In genomic region chr1:72806044-72806584, GRCm38 (mm10) we compare ENCODE assay signal across 9 mouse cellular contexts. TPM values are rescaled to one million over a fixed set of nuclear protein-coding genes. Genes with fewer than 3 reads are reported as not detected.
DNase-seq lines count a peak whose midpoint lies in the region; ATAC-seq lines count a peak whose summit lies in the region.
"Had no signal": no experiment of that assay in that cellular context is flagged by ENCODE, and none has a peak within 500 bp of the region (broad histone marks: within the 10 kb centered on the region; RNA-seq: fewer than 3 reads in every experiment).

No protein-coding gene starts in this region.

- H3K9ac ChIP-seq in hindbrain, embryonic 15.5 days, result no peak overlapping the region
- H3K9ac ChIP-seq in midbrain, embryonic 15.5 days, result no peak overlapping the region
- H3K9ac ChIP-seq: heart, embryonic 13.5 days had no signal

- ATAC-seq in hindbrain, embryonic 15.5 days (ENCODE audit: low FRiP score, low read depth), result peak; percentile 71; the same call in 1 of the 2 replicates
- ATAC-seq in midbrain, embryonic 15.5 days (replicated peaks), result peak; percentile 71
- ATAC-seq: Patski had no signal

- H3K36me3 ChIP-seq in hindbrain, embryonic 15.5 days, result no peaks in the 10 kb centered on the region
- H3K36me3 ChIP-seq in midbrain, embryonic 15.5 days (replicated peaks), result no peaks in the 10 kb centered on the region
- H3K36me3 ChIP-seq: heart, embryonic 13.5 days had no signal

- DNase-seq in ES-CJ7 (ENCODE audit: low read depth, low spot score), result peak; percentile 97
- DNase-seq in embryo, embryonic 9.5 days (ENCODE audit: extremely low spot score), result peak; percentile 74
- no peak for DNase-seq in left cerebral cortex, adult 8-10 months (ENCODE audit: low spot score in 2 of 2)
- no peak for DNase-seq in layer of hippocampus, adult 18-20 months (ENCODE audit: low spot score in 2 of 2)
- DNase-seq in adrenal gland, postnatal 10 days, result no peak

- no peak overlapping the region for H3K4me2 ChIP-seq in hindbrain, embryonic 15.5 days
- H3K4me2 ChIP-seq in midbrain, embryonic 15.5 days, result no peak overlapping the region
- H3K4me2 ChIP-seq: heart, embryonic 13.5 days had no signal

- 8% methylated on average over 11 of the region's 11 CpGs for WGBS in hindbrain, embryonic 15.5 days
- WGBS in midbrain, embryonic 15.5 days, result 6% methylated on average over 11 of the region's 11 CpGs

- no peaks in the 10 kb centered on the region for H3K27me3 ChIP-seq in hindbrain, embryonic 15.5 days
- no peaks in the 10 kb centered on the region for H3K27me3 ChIP-seq in midbrain, embryonic 15.5 days (replicated peaks)
- H3K27me3 ChIP-seq: heart, embryonic 13.5 days; Patski had no signal

- no peak overlapping the region for H3K4me3 ChIP-seq in hindbrain, embryonic 15.5 days
- no peak overlapping the region for H3K4me3 ChIP-seq in midbrain, embryonic 15.5 days
- H3K4me3 ChIP-seq: heart, embryonic 13.5 days had no signal

- 0 out of 2 replicates have a peak overlapping the region, but pooled peaks have one; percentile 13 for H3K27ac ChIP-seq in hindbrain, embryonic 15.5 days (replicated peaks)
- no peak overlapping the region for H3K27ac ChIP-seq in midbrain, embryonic 15.5 days
- H3K27ac ChIP-seq: heart, embryonic 13.5 days had no signal

- no peaks in the 10 kb centered on the region for H3K9me3 ChIP-seq in hindbrain, embryonic 15.5 days
- H3K9me3 ChIP-seq in midbrain, embryonic 15.5 days, result no peaks in the 10 kb centered on the region

- H3K4me1 ChIP-seq in hindbrain, embryonic 15.5 days (replicated peaks), result peaks cover 26% of the 10 kb centered on the region
- H3K4me1 ChIP-seq in midbrain, embryonic 15.5 days, result peaks cover 13% of the 10 kb centered on the region

RNA-seq across cellular contexts. Expression of gene Igfbp2, which starts 18.2 kb away (rescaled TPM):
- 463 and 473 TPM in 2 replicates for polyA plus RNA-seq in hindbrain, embryonic 15.5 days (2015; fragmentation: Nextera tagmentation; extraction: Ambion mirVana)
- 329 and 430 TPM in 2 replicates for polyA plus RNA-seq in midbrain, embryonic 15.5 days (2015; fragmentation: Nextera tagmentation; extraction: Ambion mirVana)
- 10 to 100 TPM; 49.5 to 63.9 (median 56.1) TPM for total RNA-seq in left cerebral cortex, adult 8-10 months (2022)
- 10 to 100 TPM; 35.9 to 42.9 TPM for total RNA-seq in layer of hippocampus, adult 18-20 months (2021)
- 100 to 1,000 TPM; 210 to 501 TPM for total RNA-seq in adrenal gland, postnatal 10 days (2021)

Comparison
In these comparisons a context has a peak if more than half of its experiments do, and no peak if none do; other contexts are left out.
1. DNase-seq: peak in ES-CJ7 (single experiment) and embryo, embryonic 9.5 days (single experiment); none in left cerebral cortex, adult 8-10 months (0 of 2), layer of hippocampus, adult 18-20 months (0 of 2) and adrenal gland, postnatal 10 days (single experiment).